Mouse (Mus musculus) neural tube, embryonic 12.5 days (tissue): Measurements from ENCODE around the gene Pdxdc1. TPM values are rescaled to one million over a fixed set of nuclear protein-coding genes. Genes with fewer than 3 reads are reported as not detected.

Source experiments
- ATAC-seq: fragments of 200-750 bp; cut with Nextera tagmentation; 2 replicates; pipeline ENCODE4 v1.8.0; 2017; ENCODE audit warnings: low read depth, mild to moderate bottlenecking, moderate TSS enrichment, moderate library complexity; ENCODE audit not compliant: low FRiP score
- H3K27ac ChIP-seq: fragments of 300-500 bp; sonication (generic); 2 replicates; pipeline ENCODE4 v1.5.1; 2016
- H3K27me3 ChIP-seq: fragments of 300-500 bp; sonication (generic); replicated peaks from 2 replicates; pipeline ENCODE4 v1.6.1; 2016; ENCODE audit warnings: mild to moderate bottlenecking
- H3K36me3 ChIP-seq: fragments of 300-500 bp; sonication (generic); 2 replicates; pipeline ENCODE4 v1.6.1; 2016; ENCODE audit warnings: mild to moderate bottlenecking
- H3K4me1 ChIP-seq: fragments of 300-500 bp; sonication (generic); 2 replicates; pipeline ENCODE4 v1.6.1; 2016
- H3K4me2 ChIP-seq: fragments of 300-500 bp; sonication (generic); replicated peaks from 2 replicates; pipeline ENCODE4 v1.6.1; 2016; ENCODE audit warnings: mild to moderate bottlenecking
- H3K4me3 ChIP-seq: fragments of 300-500 bp; sonication (generic); 2 replicates; pipeline ENCODE4 v1.5.1; 2016
- H3K9ac ChIP-seq: fragments of 300-500 bp; sonication (generic); 2 replicates; pipeline ENCODE4 v1.6.1; 2016; ENCODE audit warnings: mild to moderate bottlenecking
- H3K9me3 ChIP-seq: fragments of 300-500 bp; sonication (generic); 2 replicates; pipeline ENCODE4 v1.6.1; 2016; ENCODE audit warnings: mild to moderate bottlenecking
- WGBS: fragments of 180-500 bp; shearing (Covaris S2); methylation state at CpG from one replicate; pipeline ENCODE4 v1.1.7; 2016; 5-methylcytosine and 5-hydroxymethylcytosine counted together
- polyA plus RNA-seq: library from polyadenylated mRNA; unstranded; fragments of >200 nt; fragmentation: Nextera tagmentation; extraction: Ambion mirVana; gene quantifications from 2 replicates; pipeline ENCODE4 v1.2.1, GENCODE M21; 2016

Pdxdc1 gene
- polyA plus RNA-seq, 1 experiment from 2014 or later = 74.3 TPM

GRCm38 (mm10) chr16:13921063-13921462 is 18.1 kb upstream of the Pdxdc1 start:
- H3K27me3 ChIP-seq = no peaks in the 10 kb centered on the region
- H3K9me3 ChIP-seq = peaks cover 5% of the 10 kb centered on the region
- H3K27ac ChIP-seq = no peak overlapping the region
- 93% methylated on average over 6 of the region's 6 CpGs for WGBS
- no peaks in the 10 kb centered on the region for H3K4me1 ChIP-seq
- ATAC-seq = no peak
- no peak overlapping the region for H3K9ac ChIP-seq
- no peak overlapping the region for H3K4me3 ChIP-seq
- H3K36me3 ChIP-seq = no peaks in the 10 kb centered on the region; the same call in 1 of the 2 replicates
- H3K4me2 ChIP-seq = no peak overlapping the region

- Histone ChIP-seq H3K27ac (no peak overlapping the region), H3K36me3 (no peaks in the 10 kb centered on the region; the same call in 1 of the 2 replicates), H3K9ac (no peak overlapping the region), H3K27me3 (no peaks in the 10 kb centered on the region), H3K9me3 (peaks cover 5% of the 10 kb centered on the region), H3K4me2 (no peak overlapping the region), H3K4me3 (no peak overlapping the region), H3K4me1 (no peaks in the 10 kb centered on the region)
- 91% methylated on average over 5 of the region's 5 CpGs for WGBS
- no peak for ATAC-seq
These were observed 17.2 kb upstream of the Pdxdc1 start for GRCm38 (mm10) chr16:13920093-13920492.

- ATAC-seq = no peak
- Histone ChIP-seq H3K27ac (no peak overlapping the region), H3K4me2 (no peak overlapping the region), H3K36me3 (no peaks in the 10 kb centered on the region), H3K9me3 (no peaks in the 10 kb centered on the region), H3K27me3 (no peaks in the 10 kb centered on the region), H3K4me3 (no peak overlapping the region), H3K4me1 (no peaks in the 10 kb centered on the region; the same call in 1 of the 2 replicates), H3K9ac (no peak overlapping the region)
- 85% methylated on average over 3 of the region's 3 CpGs for WGBS
These were observed 4.4 kb upstream of the Pdxdc1 start for GRCm38 (mm10) chr16:13907297-13907696.

DNA sequence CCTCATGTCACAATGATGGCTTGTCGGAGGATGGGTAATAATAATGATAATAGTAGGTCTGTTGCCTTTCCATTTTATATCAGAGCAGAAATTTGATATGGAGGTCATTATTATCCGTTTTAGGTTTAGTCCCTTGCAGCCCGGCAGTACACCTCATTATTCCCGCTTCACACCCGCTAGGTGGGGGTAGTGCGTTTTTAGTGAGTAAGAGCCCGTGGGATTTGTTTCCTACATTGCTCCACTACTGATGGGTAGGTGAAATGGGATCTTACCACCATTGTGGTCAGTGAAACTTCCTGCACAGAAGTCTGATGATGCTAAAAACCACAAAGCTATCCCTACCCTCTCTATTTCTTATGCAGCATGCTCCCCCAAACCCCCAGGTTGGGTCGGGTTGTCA is 557 bp upstream of the Pdxdc1 start:
- ATAC-seq = peak; percentile 86
- Histone ChIP-seq H3K9ac (peak overlapping the region; percentile 84), H3K4me1 (peaks cover 10% of the 10 kb centered on the region), H3K36me3 (no peaks in the 10 kb centered on the region), H3K27me3 (no peaks in the 10 kb centered on the region), H3K9me3 (no peaks in the 10 kb centered on the region), H3K27ac (0 out of 2 replicates have a peak overlapping the region, but pooled peaks have one; percentile 33), H3K4me2 (peak overlapping the region; percentile 68), H3K4me3 (peak overlapping the region; percentile 79)
- 7% methylated on average over 8 of the region's 8 CpGs for WGBS

GRCm38 (mm10) chr16:13902397-13902831 is 517 bp downstream of the Pdxdc1 start:
- peak overlapping the region; percentile 20 for H3K27ac ChIP-seq
- WGBS = 0% methylated on average over 30 of the region's 30 CpGs
- H3K4me2 ChIP-seq = peak overlapping the region; percentile 68
- peak overlapping the region; percentile 84 for H3K9ac ChIP-seq
- no peaks in the 10 kb centered on the region for H3K9me3 ChIP-seq
- no peaks in the 10 kb centered on the region for H3K36me3 ChIP-seq
- no peak for ATAC-seq
- H3K27me3 ChIP-seq = no peaks in the 10 kb centered on the region
- peaks cover 10% of the 10 kb centered on the region for H3K4me1 ChIP-seq
- H3K4me3 ChIP-seq = peak overlapping the region; percentile 79

DNA sequence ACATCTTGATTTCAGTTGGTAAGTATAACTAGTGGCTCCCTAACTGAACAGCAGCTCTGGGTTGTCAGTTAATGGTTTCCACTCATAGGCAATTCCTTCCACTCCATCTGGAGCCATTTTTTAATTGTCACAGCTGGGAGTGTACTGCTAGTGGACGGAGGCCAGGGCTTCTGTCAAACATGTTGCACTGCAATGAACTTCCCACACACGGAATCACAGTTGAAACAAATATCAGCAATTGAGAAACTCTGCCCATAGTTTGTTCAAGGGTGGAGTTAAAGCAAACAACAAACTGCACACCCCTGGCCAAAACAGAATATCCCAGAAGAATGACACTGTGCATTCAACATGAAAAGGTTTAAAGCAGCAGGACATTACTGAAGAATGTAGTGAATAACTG is 4.0 kb downstream of the Pdxdc1 start:
- Histone ChIP-seq H3K9ac (no peak overlapping the region), H3K4me1 (peaks cover 10% of the 10 kb centered on the region), H3K4me3 (no peak overlapping the region), H3K4me2 (no peak overlapping the region), H3K9me3 (no peaks in the 10 kb centered on the region), H3K27ac (no peak overlapping the region), H3K27me3 (no peaks in the 10 kb centered on the region), H3K36me3 (no peaks in the 10 kb centered on the region)
- no peak for ATAC-seq
- WGBS = 65% methylated on average over 2 of the region's 2 CpGs

DNA sequence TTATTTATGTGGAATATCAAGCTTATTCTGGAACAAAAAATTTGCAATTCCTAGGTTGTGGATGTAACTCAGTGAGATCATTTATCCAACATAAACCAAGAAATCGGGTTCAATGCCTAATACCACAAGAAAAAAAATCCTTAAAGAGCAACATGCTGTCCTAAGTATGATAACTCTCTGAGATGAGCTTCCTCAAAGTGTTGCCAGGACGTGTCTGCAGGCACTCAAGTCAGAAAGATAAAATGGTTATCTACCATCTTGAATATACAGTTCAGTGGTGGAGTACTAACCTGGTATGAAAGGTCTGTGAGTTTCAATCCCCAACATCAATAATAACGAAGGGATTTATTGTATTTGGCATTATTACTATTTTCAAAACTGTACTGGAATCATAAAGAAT is 6.6 kb downstream of the Pdxdc1 start:
- WGBS = 92% methylated on average over 3 of the region's 3 CpGs
- H3K36me3 ChIP-seq = no peaks in the 10 kb centered on the region
- ATAC-seq = no peak
- H3K27ac ChIP-seq = no peak overlapping the region
- no peaks in the 10 kb centered on the region for H3K9me3 ChIP-seq
- H3K4me1 ChIP-seq = peaks cover 2% of the 10 kb centered on the region; the same call in 1 of the 2 replicates
- H3K4me2 ChIP-seq = no peak overlapping the region
- no peaks in the 10 kb centered on the region for H3K27me3 ChIP-seq
- H3K4me3 ChIP-seq = no peak overlapping the region
- H3K9ac ChIP-seq = no peak overlapping the region

- Histone ChIP-seq H3K27me3 (no peaks in the 10 kb centered on the region), H3K9me3 (no peaks in the 10 kb centered on the region), H3K27ac (no peak overlapping the region), H3K9ac (no peak overlapping the region), H3K36me3 (no peaks in the 10 kb centered on the region), H3K4me2 (no peak overlapping the region), H3K4me3 (no peak overlapping the region), H3K4me1 (no peaks in the 10 kb centered on the region)
- ATAC-seq = no peak
- WGBS = 93% methylated on average over 3 of the region's 3 CpGs
These were observed 7.2 kb downstream of the Pdxdc1 start for GRCm38 (mm10) chr16:13895740-13896139.

- Histone ChIP-seq H3K27me3 (no peaks in the 10 kb centered on the region), H3K36me3 (no peaks in the 10 kb centered on the region), H3K4me2 (no peak overlapping the region), H3K9ac (no peak overlapping the region), H3K4me1 (no peaks in the 10 kb centered on the region), H3K9me3 (no peaks in the 10 kb centered on the region), H3K27ac (no peak overlapping the region), H3K4me3 (no peak overlapping the region)
- no peak for ATAC-seq
- 63% methylated on average over 2 of the region's 2 CpGs for WGBS
These were observed 8.8 kb downstream of the Pdxdc1 start for GRCm38 (mm10) chr16:13894097-13894496.

DNA sequence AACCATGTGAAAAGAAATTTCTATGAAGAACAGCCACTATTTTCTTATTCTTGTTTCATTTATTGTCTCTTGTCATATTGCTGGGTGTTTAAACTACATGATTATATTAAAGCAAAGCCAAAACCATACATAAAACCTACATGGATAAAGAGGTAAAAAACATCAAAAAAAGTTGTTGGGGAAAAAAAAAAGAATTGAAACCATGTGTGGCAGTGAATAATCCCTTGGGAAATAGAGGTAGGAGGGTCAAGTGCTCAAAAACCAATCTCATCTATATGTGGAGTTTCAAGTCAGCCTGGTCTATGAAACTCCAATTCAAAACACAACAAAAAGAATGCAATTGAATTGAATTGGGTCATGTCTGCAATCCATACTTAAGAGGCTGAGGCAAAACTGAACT is 10.1 kb downstream of the Pdxdc1 start:
- no peaks in the 10 kb centered on the region for H3K4me1 ChIP-seq
- no peak for ATAC-seq
- no peaks in the 10 kb centered on the region for H3K36me3 ChIP-seq
- H3K4me3 ChIP-seq = no peak overlapping the region
- no peak overlapping the region for H3K4me2 ChIP-seq
- no peak overlapping the region for H3K27ac ChIP-seq
- no peaks in the 10 kb centered on the region for H3K27me3 ChIP-seq
- no peak overlapping the region for H3K9ac ChIP-seq
- no peaks in the 10 kb centered on the region for H3K9me3 ChIP-seq

GRCm38 (mm10) chr16:13890449-13890848 is 12.5 kb downstream of the Pdxdc1 start:
- no peaks in the 10 kb centered on the region for H3K27me3 ChIP-seq
- H3K4me2 ChIP-seq = no peak overlapping the region
- H3K36me3 ChIP-seq = no peaks in the 10 kb centered on the region
- H3K4me3 ChIP-seq = no peak overlapping the region
- no peak for ATAC-seq
- WGBS = 81% methylated on average over 2 of the region's 2 CpGs
- H3K9ac ChIP-seq = no peak overlapping the region
- no peaks in the 10 kb centered on the region for H3K4me1 ChIP-seq
- no peak overlapping the region for H3K27ac ChIP-seq
- H3K9me3 ChIP-seq = no peaks in the 10 kb centered on the region

DNA sequence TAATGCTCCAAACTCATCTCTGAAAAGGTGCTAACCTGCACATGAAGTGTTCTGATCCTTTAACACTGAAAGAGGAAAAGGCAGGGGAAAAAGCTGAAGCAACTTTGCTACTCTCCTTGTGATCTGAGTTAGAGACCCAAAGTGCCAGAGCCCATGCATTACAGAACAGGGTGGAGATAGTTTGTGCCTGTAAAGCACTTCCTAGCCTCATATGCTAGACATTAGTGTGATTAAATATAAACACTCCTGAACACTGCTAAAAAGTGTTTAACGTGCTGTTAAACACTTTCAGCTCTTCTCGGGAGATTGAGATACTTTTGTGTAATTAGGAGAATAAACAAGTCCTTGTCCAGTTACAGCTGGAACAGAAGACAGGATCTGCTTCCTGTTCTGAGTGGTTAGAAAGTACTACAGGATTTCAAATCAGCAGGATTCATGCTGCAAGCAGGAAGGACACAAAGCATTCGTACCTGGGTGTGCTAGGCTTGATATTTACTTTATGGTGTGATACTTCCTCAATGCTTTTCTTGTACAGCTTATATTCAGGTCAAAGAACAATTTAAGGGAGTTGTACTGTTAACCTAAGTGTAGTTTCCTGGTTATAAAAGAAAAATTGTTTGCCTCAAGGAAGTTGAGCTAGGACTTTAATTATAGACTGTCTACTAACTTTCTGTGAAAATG is 19.7 kb downstream of the Pdxdc1 start:
- peaks cover 5% of the 10 kb centered on the region for H3K36me3 ChIP-seq
- no peak overlapping the region for H3K4me3 ChIP-seq
- H3K4me2 ChIP-seq = no peak overlapping the region
- no peak overlapping the region for H3K9ac ChIP-seq
- H3K4me1 ChIP-seq = no peaks in the 10 kb centered on the region
- ATAC-seq = no peak
- no peaks in the 10 kb centered on the region for H3K9me3 ChIP-seq
- H3K27ac ChIP-seq = no peak overlapping the region
- H3K27me3 ChIP-seq = no peaks in the 10 kb centered on the region
- 73% methylated on average over 3 of the region's 3 CpGs for WGBS

DNA sequence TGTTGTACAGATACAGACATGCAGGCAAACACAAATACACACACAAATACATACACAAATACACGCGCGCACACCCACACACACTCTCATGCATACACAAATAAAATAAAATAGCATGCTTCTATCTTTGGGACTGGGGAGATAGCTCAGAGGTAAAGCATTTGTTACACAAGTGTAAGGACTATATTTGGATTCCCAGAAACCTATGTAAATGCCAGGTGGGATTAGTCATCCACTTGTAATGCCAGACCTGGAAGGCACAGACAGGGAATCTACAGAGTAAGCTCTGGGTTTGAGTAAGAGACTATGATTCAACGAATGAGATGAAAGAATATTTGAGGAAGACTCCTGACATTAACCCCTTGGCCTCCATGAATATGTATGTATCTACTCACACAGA is 27.4 kb downstream of the Pdxdc1 start:
- Histone ChIP-seq H3K4me2 (no peak overlapping the region), H3K9me3 (no peaks in the 10 kb centered on the region), H3K27ac (no peak overlapping the region), H3K4me3 (no peak overlapping the region), H3K9ac (no peak overlapping the region), H3K36me3 (peaks cover 43% of the 10 kb centered on the region), H3K4me1 (no peaks in the 10 kb centered on the region), H3K27me3 (no peaks in the 10 kb centered on the region)
- WGBS = 97% methylated on average over 4 of the region's 4 CpGs
- ATAC-seq = no peak
